9 mouse cellular contexts compared by ENCODE assay signal in genomic region chr9:44685346-44686330, GRCm38 (mm10). TPM values are rescaled to one million over a fixed set of nuclear protein-coding genes. Genes with fewer than 3 reads are reported as not detected.
DNase-seq lines count a peak whose midpoint lies in the region; ATAC-seq and TF ChIP-seq lines count a peak whose summit lies in the region.
"Had no signal": no experiment of that assay in that cellular context is flagged by ENCODE, and none has a peak within 500 bp of the region (broad histone marks: within the 10 kb centered on the region; RNA-seq: fewer than 3 reads in every experiment).

No protein-coding gene starts in this region.

- H3K9ac ChIP-seq in kidney, embryonic 16.5 days (replicated peaks; ENCODE audit: low read length): peak overlapping the region; percentile 49
- no peak overlapping the region for H3K9ac ChIP-seq in liver, embryonic 14.5 days (replicated peaks)
- no peak overlapping the region for H3K9ac ChIP-seq in neural tube, embryonic 11.5 days (ENCODE audit: low read length)
- no peak overlapping the region for H3K9ac ChIP-seq in stomach, embryonic 16.5 days (ENCODE audit: low read length)

- TF ChIP-seq CTCF in liver, embryonic 14.5 days (IDR thresholded peaks at IDR 0.05; ENCODE audit: low read depth): peak; percentile 99

- ATAC-seq in kidney, embryonic 16.5 days (ENCODE audit: low FRiP score, low TSS enrichment): peak; percentile 58
- ATAC-seq in liver, embryonic 14.5 days (ENCODE audit: insufficient read depth): no peak
- ATAC-seq in neural tube, embryonic 11.5 days (ENCODE audit: insufficient read depth, low FRiP score, low TSS enrichment): peak; percentile 54; the same call in 1 of the 2 replicates
- peak; percentile 48; the same call in 1 of the 2 replicates for ATAC-seq in stomach, embryonic 16.5 days (ENCODE audit: insufficient read depth, low FRiP score)

- peak overlapping the region; percentile 82 for H3K27ac ChIP-seq in kidney, embryonic 16.5 days (ENCODE audit: low read length)
- no peak overlapping the region for H3K27ac ChIP-seq in liver, embryonic 14.5 days
- H3K27ac ChIP-seq in neural tube, embryonic 11.5 days (ENCODE audit: low read depth, low read length): no peak overlapping the region
- H3K27ac ChIP-seq in stomach, embryonic 16.5 days (ENCODE audit: low read length): peak overlapping the region; percentile 17; the same call in 1 of the 2 replicates

- WGBS in kidney, embryonic 16.5 days: 13% methylated on average over 14 of the region's 14 CpGs
- 39% methylated on average over 14 of the region's 14 CpGs for WGBS in liver, embryonic 14.5 days (ENCODE audit: insufficient replicate concordance)
- 32% methylated on average over 14 of the region's 14 CpGs for WGBS in neural tube, embryonic 11.5 days
- 36% methylated on average over 14 of the region's 14 CpGs for WGBS in stomach, embryonic 16.5 days

- peaks cover 19% of the 10 kb centered on the region for H3K4me1 ChIP-seq in kidney, embryonic 16.5 days (ENCODE audit: insufficient read depth, low read length)
- no peaks in the 10 kb centered on the region for H3K4me1 ChIP-seq in liver, embryonic 14.5 days (replicated peaks; ENCODE audit: control insufficient read depth in 2 of 2, insufficient read depth in 2 of 2, low read length in 1 of 2)
- H3K4me1 ChIP-seq in neural tube, embryonic 11.5 days (ENCODE audit: control insufficient read depth, insufficient read depth, low read length): peaks cover 10% of the 10 kb centered on the region
- H3K4me1 ChIP-seq in stomach, embryonic 16.5 days (ENCODE audit: control insufficient read depth, insufficient read depth, low read length): peaks cover 7% of the 10 kb centered on the region; the same call in 1 of the 2 replicates

- peak overlapping the region; percentile 24; the same call in 1 of the 2 replicates for H3K4me2 ChIP-seq in kidney, embryonic 16.5 days (replicated peaks; ENCODE audit: low read depth, low read length)
- no peak overlapping the region for H3K4me2 ChIP-seq in liver, embryonic 14.5 days (ENCODE audit: low read depth)
- H3K4me2 ChIP-seq in neural tube, embryonic 11.5 days (ENCODE audit: low read depth): no peak overlapping the region
- H3K4me2 ChIP-seq in stomach, embryonic 16.5 days (ENCODE audit: low read depth, low read length): no peak overlapping the region
- H3K4me2 ChIP-seq: embryonic facial prominence, embryonic 13.5 days had no signal

- H3K36me3 ChIP-seq in kidney, embryonic 16.5 days (ENCODE audit: insufficient read depth, low read length): peaks cover 19% of the 10 kb centered on the region
- no peaks in the 10 kb centered on the region for H3K36me3 ChIP-seq in liver, embryonic 14.5 days (replicated peaks; ENCODE audit: control insufficient read depth, insufficient read depth, low read depth)
- H3K36me3 ChIP-seq in neural tube, embryonic 11.5 days (ENCODE audit: control insufficient read depth, insufficient read depth, low read length): peaks cover 3% of the 10 kb centered on the region; the same call in 1 of the 2 replicates
- peaks cover 4% of the 10 kb centered on the region; the same call in 1 of the 2 replicates for H3K36me3 ChIP-seq in stomach, embryonic 16.5 days (ENCODE audit: control insufficient read depth, insufficient read depth, low read length)

- no peaks in the 10 kb centered on the region for H3K9me3 ChIP-seq in kidney, embryonic 16.5 days (ENCODE audit: low read length)
- no peaks in the 10 kb centered on the region for H3K9me3 ChIP-seq in liver, embryonic 14.5 days (ENCODE audit: control insufficient read depth, low read length)
- no peaks in the 10 kb centered on the region for H3K9me3 ChIP-seq in neural tube, embryonic 11.5 days (ENCODE audit: control insufficient read depth, low read length)
- H3K9me3 ChIP-seq in stomach, embryonic 16.5 days (replicated peaks; ENCODE audit: control insufficient read depth, low read length): no peaks in the 10 kb centered on the region
- H3K9me3 ChIP-seq: embryonic facial prominence, embryonic 13.5 days had no signal

- DNase-seq in A20 (ENCODE audit: low read depth, low spot score): peak; percentile 69
- DNase-seq in adrenal gland, postnatal 10 days: peak; percentile 84
- peak; percentile 69 for DNase-seq in embryo, embryonic 11.5 days (ENCODE audit: low read depth, low spot score)
- peak; percentile 63 for DNase-seq in heart, adult 8-10 months (ENCODE audit: low spot score)
- DNase-seq in liver, embryonic 14.5 days (ENCODE audit: low read depth in 3 of 3, low spot score in 3 of 3): peak in 2 of 3 experiments; percentile 17 to 24
- DNase-seq in neural tube, embryonic 11.5 days (ENCODE audit: low spot score): peak; percentile 85

- no peak for TF ChIP-seq EP300 in liver, embryonic 14.5 days (IDR thresholded peaks at IDR 0.05; ENCODE audit: low read depth)

- H3K4me3 ChIP-seq in kidney, embryonic 16.5 days (ENCODE audit: low read length): no peak overlapping the region
- H3K4me3 ChIP-seq in liver, embryonic 14.5 days (ENCODE audit: insufficient read depth in 1 of 2, low read depth in 2 of 2, low read length in 2 of 2): no peak overlapping the region
- no peak overlapping the region for H3K4me3 ChIP-seq in neural tube, embryonic 11.5 days (ENCODE audit: low read depth, low read length)
- H3K4me3 ChIP-seq in stomach, embryonic 16.5 days (replicated peaks; ENCODE audit: low read length): no peak overlapping the region
- H3K4me3 ChIP-seq: embryonic facial prominence, embryonic 13.5 days had no signal

- H3K27me3 ChIP-seq in kidney, embryonic 16.5 days (ENCODE audit: insufficient read depth, low read length): no peaks in the 10 kb centered on the region
- no peaks in the 10 kb centered on the region for H3K27me3 ChIP-seq in liver, embryonic 14.5 days (ENCODE audit: control insufficient read depth, insufficient read depth, low read length)
- H3K27me3 ChIP-seq in neural tube, embryonic 11.5 days (ENCODE audit: control insufficient read depth, insufficient read depth, low read length): no peaks in the 10 kb centered on the region
- no peaks in the 10 kb centered on the region for H3K27me3 ChIP-seq in stomach, embryonic 16.5 days (ENCODE audit: control insufficient read depth, insufficient read depth, low read length)
- H3K27me3 ChIP-seq: embryonic facial prominence, embryonic 13.5 days had no signal

RNA-seq across cellular contexts. Expression of gene Treh, which starts 12.6 kb away (rescaled TPM):
- not detected for total RNA-seq in adrenal gland, postnatal 10 days (2021)
- not detected for total RNA-seq in heart, adult 8-10 months (2022)
- 0.17 TPM in 1 of 2 replicates, not detected in the other for polyA plus RNA-seq in kidney, embryonic 16.5 days (2015; fragmentation: Nextera tagmentation; extraction: Ambion mirVana)
- not detected in 2 replicates for polyA plus RNA-seq in liver, embryonic 14.5 days (2012; rRNA removed)
- not detected in 2 replicates for polyA plus RNA-seq in liver, embryonic 14.5 days (2014; fragmentation: Nextera tagmentation; extraction: Ambion mirVana)
- not detected in 2 replicates for polyA plus RNA-seq in neural tube, embryonic 11.5 days (2014; fragmentation: Nextera tagmentation; extraction: Ambion mirVana)
- not detected in 2 replicates for polyA plus RNA-seq in stomach, embryonic 16.5 days (2015; fragmentation: Nextera tagmentation; extraction: Ambion mirVana)
- polyA plus RNA-seq: embryonic facial prominence, embryonic 13.5 days had no signal

RNA-seq across cellular contexts. Expression of gene Phldb1, which starts 49.4 kb away (rescaled TPM):
- 10 to 100 TPM; 54.5 to 63.9 TPM for total RNA-seq in adrenal gland, postnatal 10 days (2021)
- 100 to 1,000 TPM; 108 to 146 (median 128) TPM for total RNA-seq in heart, adult 8-10 months (2022)
- polyA plus RNA-seq in kidney, embryonic 16.5 days (2015; fragmentation: Nextera tagmentation; extraction: Ambion mirVana): 37.0 and 37.6 TPM in 2 replicates
- polyA plus RNA-seq in liver, embryonic 14.5 days (2012; rRNA removed): 2.6 and 2.7 TPM in 2 replicates
- polyA plus RNA-seq in liver, embryonic 14.5 days (2014; fragmentation: Nextera tagmentation; extraction: Ambion mirVana): 1.6 and 2.3 TPM in 2 replicates
- 44.3 and 47.7 TPM in 2 replicates for polyA plus RNA-seq in neural tube, embryonic 11.5 days (2014; fragmentation: Nextera tagmentation; extraction: Ambion mirVana)
- polyA plus RNA-seq in stomach, embryonic 16.5 days (2015; fragmentation: Nextera tagmentation; extraction: Ambion mirVana): 22.4 and 24.5 TPM in 2 replicates

Comparison
In these comparisons a context has a peak if more than half of its experiments do, and no peak if none do; other contexts are left out.
1. DNase-seq: peak in every context shown above with its lines; median percentile 85 in neural tube, embryonic 11.5 days; 84 in adrenal gland, postnatal 10 days; 69 in A20; 69 in embryo, embryonic 11.5 days; 63 in heart, adult 8-10 months; 20 in liver, embryonic 14.5 days.
2. H3K27ac ChIP-seq: peak in kidney, embryonic 16.5 days (single experiment) and stomach, embryonic 16.5 days (single experiment); none in liver, embryonic 14.5 days (single experiment) and neural tube, embryonic 11.5 days (single experiment).